Mouse (Mus musculus) kidney, postnatal 36 days (tissue): ENCODE results near the gene Plekho2.

Experiments used
- DNase-seq, 2 experiments: peaks; one replicate each; pipeline ENCODE4 v3.0.0; 2021 to 2022; ENCODE audit warnings: mixed read lengths in 2 of 2

The Plekho2 gene

DNA sequence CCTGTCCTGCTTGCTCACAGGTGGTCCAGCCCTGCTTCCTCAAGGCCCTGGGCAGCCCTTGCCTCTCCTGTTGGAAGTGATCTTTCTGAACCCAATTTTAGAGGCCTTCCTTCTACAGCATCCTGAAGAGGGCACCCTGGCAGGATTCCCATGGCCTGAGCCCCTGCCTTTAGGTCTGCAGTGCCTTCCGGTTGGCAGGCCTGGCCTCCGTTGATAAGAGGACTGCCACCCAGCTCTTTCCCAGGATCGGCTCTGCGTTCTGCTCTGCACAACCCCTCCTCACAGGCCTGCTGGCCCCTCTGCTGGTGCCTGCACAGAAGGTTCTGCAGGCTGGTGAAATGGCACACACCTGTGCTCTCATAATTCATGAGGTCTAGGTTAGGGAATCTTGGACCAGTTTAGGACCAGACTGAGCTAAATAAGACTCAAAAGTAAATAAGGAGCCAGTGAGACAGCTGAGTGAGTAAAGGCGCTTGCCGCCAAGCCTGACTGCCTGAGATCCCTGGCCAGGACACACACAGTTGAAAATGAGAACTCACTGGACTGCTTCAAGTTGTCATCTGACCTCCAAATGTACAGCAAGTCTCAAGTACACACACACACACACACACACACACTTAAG, 51.3 kb downstream of the Plekho2 start:
- DNase-seq, result no peak

- no peak for DNase-seq
These were observed 54.2 kb downstream of the Plekho2 start for GRCm38 (mm10) chr9:65525445-65526195.

DNA sequence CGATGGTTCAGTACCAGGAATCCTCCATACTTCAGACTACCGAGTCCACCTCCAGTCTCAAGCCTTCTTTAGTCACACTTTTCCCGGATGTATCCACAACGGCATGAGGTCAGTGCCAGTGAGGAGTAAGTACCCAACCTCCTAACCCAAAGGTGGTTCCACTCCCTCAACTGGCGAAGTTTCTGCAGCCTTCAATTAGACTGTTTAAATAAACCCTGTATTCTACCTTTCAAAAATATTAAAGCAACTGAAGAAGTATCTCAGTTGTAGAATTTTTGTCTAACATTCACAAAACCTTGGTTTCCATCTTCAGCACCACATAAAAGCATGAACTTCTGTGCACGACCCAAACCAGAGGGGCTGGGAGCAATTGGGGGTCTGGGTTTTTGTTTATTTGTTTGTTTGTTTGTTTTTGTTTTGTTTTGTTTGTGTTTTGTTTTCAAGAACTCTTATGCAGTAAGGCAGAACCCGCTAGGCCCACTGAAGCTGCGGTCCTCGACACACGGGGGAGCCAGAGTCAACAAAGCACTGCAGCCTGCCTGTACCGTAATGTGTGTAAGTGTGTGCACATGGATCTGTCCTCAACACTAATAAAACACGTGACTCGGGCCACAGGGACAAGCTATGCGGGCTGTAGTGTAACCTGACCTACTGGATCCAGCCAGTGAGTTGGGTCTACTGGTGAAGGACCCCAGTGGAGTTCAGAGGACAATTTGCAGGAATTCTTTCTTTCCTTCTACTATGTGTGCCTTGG, 56.1 kb downstream of the Plekho2 start:
- DNase-seq, result peak; percentile 86 to 92

GRCm38 (mm10) chr9:65520505-65520876, 59.3 kb downstream of the Plekho2 start:
- DNase-seq, result no peak

DNA sequence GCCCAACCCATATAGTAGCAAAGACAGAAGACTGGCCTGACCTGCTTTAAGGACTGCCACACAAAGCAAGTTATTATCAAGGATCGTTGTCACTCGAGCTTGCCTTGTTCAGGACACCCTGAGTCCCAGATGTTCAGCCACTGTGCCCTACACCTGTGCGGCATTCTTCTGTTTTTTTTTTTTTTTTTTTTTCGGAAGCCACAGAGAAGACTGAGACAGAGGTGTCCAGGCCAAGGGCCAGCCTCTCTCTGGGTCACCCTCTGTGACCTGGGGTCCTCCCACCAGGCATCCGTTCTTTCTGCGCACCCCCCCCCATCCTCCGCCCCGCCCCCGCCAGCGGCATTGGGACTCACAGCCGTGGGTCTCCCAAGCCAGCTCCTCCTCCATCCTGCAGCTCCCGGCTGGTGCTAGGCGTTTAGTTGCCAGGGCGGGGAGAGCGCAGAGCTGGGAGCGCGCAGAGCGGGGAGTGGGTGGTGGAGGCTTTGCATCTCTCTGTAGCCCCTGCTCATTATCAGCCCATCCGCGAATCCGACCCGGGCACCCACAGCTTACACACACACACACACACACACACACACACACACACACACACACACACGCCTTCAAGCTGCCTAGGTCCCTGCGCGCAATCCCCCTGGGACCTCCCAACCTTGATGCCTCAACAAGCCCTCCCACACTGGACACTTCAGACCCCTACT, 59.9 kb downstream of the Plekho2 start, which contains the start of gene Ankdd1a:
TSS of gene Ankdd1a (minus strand) at position 387 of the 698 bp plus-strand sequence.
- DNase-seq, result no peak

DNA sequence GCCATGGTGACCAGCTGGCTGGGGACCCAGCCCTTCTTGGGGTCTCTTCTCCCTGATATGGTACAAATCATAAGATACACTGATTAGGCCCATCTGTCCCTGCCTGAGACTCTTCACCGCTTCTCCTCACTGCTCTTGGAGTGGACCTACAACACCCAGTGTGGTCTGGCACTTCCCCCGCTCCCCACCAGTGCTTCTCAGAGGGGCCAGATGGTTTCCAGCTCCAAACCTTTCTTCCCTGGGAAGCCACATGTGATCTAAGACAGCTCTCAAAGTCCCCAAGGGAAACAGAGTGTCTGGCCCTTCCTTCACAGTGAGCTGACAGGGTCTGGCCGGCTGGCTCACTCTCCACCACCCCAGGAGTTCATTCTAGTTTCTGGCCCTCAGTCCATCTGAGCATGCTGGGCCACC, 65.0 kb downstream of the Plekho2 start:
- DNase-seq, result no peak

DNA sequence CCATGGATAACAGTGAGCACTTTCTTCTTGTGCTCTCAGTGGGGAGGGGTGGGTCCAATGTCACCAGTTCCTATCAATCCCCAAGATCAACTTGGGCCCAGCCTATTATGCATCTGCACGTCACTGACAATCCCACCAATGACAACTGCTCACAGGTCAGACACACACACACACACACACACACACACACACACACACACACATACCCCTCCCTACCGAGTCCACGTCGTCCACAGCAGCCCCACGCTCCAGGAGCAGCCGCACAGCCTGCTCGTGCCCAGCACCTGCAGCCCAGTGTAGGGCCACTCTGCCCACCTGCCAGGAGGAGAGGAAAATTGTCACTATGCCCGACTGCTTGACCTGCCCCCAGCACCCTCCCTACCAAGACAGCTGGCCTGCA, 65.4 kb downstream of the Plekho2 start:
- DNase-seq, result no peak

GRCm38 (mm10) chr9:65512520-65512919, 67.3 kb downstream of the Plekho2 start:
- DNase-seq, result no peak

GRCm38 (mm10) chr9:65508449-65508848, 71.4 kb downstream of the Plekho2 start:
- DNase-seq, result no peak

- no peak for DNase-seq
These were observed 76.9 kb downstream of the Plekho2 start for GRCm38 (mm10) chr9:65502721-65503505.
